Mouse (Mus musculus): ENCODE data around the gene Mpzl3. TPM values are rescaled to one million over a fixed set of nuclear protein-coding genes. Genes with fewer than 3 reads are reported as not detected.

Mpzl3 gene
- polyA plus RNA-seq, 1 experiment from 2014 or later: 1.2 TPM

- no peaks in the 10 kb centered on the region for H3K36me3 ChIP-seq (ENCODE audit: control insufficient read depth, insufficient read depth)
- no peak overlapping the region for H3K9ac ChIP-seq (replicated peaks; ENCODE audit: low read depth, low read length)
- 69% methylated on average over 12 of the region's 12 CpGs for WGBS
- H3K4me3 ChIP-seq (replicated peaks; ENCODE audit: low read length): no peak overlapping the region
- H3K9me3 ChIP-seq (ENCODE audit: control insufficient read depth, low read length): no peaks in the 10 kb centered on the region
- no peak for ATAC-seq
- no peak overlapping the region for H3K4me2 ChIP-seq (ENCODE audit: low read length)
- 0 out of 2 replicates have a peak, but pooled peaks cover 2% of the 10 kb centered on the region for H3K27me3 ChIP-seq (replicated peaks; ENCODE audit: control insufficient read depth, insufficient read depth, low read length)
- no peak overlapping the region for H3K27ac ChIP-seq (ENCODE audit: low read length)
- no peaks in the 10 kb centered on the region for H3K4me1 ChIP-seq (replicated peaks; ENCODE audit: control insufficient read depth, insufficient read depth, low read length)
Observed at GRCm38 (mm10) chr9:45085741-45086690, 31.0 kb downstream of the Mpzl3 start.

GRCm38 (mm10) chr9:45088040-45088439 is 33.1 kb downstream of the Mpzl3 start:
- no peaks in the 10 kb centered on the region for H3K9me3 ChIP-seq (ENCODE audit: control insufficient read depth, low read length)
- no peak for ATAC-seq
- no peak overlapping the region for H3K4me3 ChIP-seq (replicated peaks; ENCODE audit: low read length)

GRCm38 (mm10) chr9:45090811-45091210 is 35.8 kb downstream of the Mpzl3 start:
- ATAC-seq: no peak
- H3K27me3 ChIP-seq (replicated peaks; ENCODE audit: control insufficient read depth, insufficient read depth, low read length): peaks cover 2% of the 10 kb centered on the region; the same call in 1 of the 2 replicates
- H3K27ac ChIP-seq (ENCODE audit: low read length): no peak overlapping the region
- H3K4me1 ChIP-seq (replicated peaks; ENCODE audit: control insufficient read depth, insufficient read depth, low read length): no peaks in the 10 kb centered on the region
- no peaks in the 10 kb centered on the region for H3K9me3 ChIP-seq (ENCODE audit: control insufficient read depth, low read length)
- no peak overlapping the region for H3K4me2 ChIP-seq (ENCODE audit: low read length)
- H3K36me3 ChIP-seq (ENCODE audit: control insufficient read depth, insufficient read depth): no peaks in the 10 kb centered on the region
- no peak overlapping the region for H3K4me3 ChIP-seq (replicated peaks; ENCODE audit: low read length)
- 69% methylated on average over 3 of the region's 3 CpGs for WGBS
- no peak overlapping the region for H3K9ac ChIP-seq (replicated peaks; ENCODE audit: low read depth, low read length)

More at GRCm38 (mm10) chr9:45088040-45088439, 33.1 kb downstream of the Mpzl3 start:
- peaks cover 2% of the 10 kb centered on the region; the same call in 1 of the 2 replicates for H3K27me3 ChIP-seq (replicated peaks; ENCODE audit: control insufficient read depth, insufficient read depth, low read length)
- no peak overlapping the region for H3K4me2 ChIP-seq (ENCODE audit: low read length)
- no peaks in the 10 kb centered on the region for H3K4me1 ChIP-seq (replicated peaks; ENCODE audit: control insufficient read depth, insufficient read depth, low read length)
- no peaks in the 10 kb centered on the region for H3K36me3 ChIP-seq (ENCODE audit: control insufficient read depth, insufficient read depth)
- no peak overlapping the region for H3K27ac ChIP-seq (ENCODE audit: low read length)
- H3K9ac ChIP-seq (replicated peaks; ENCODE audit: low read depth, low read length): no peak overlapping the region

GRCm38 (mm10) chr9:45092641-45093040 is 37.7 kb downstream of the Mpzl3 start:
- no peak overlapping the region for H3K4me3 ChIP-seq (replicated peaks; ENCODE audit: low read length)
- H3K36me3 ChIP-seq (ENCODE audit: control insufficient read depth, insufficient read depth): no peaks in the 10 kb centered on the region
- peaks cover under 1% of the 10 kb centered on the region; the same call in 1 of the 2 replicates for H3K27me3 ChIP-seq (replicated peaks; ENCODE audit: control insufficient read depth, insufficient read depth, low read length)
- H3K4me1 ChIP-seq (replicated peaks; ENCODE audit: control insufficient read depth, insufficient read depth, low read length): no peaks in the 10 kb centered on the region
- no peak overlapping the region for H3K4me2 ChIP-seq (ENCODE audit: low read length)
- no peaks in the 10 kb centered on the region for H3K9me3 ChIP-seq (ENCODE audit: control insufficient read depth, low read length)
- WGBS: 74% methylated on average over 4 of the region's 4 CpGs
- no peak for ATAC-seq
- no peak overlapping the region for H3K27ac ChIP-seq (ENCODE audit: low read length)
- no peak overlapping the region for H3K9ac ChIP-seq (replicated peaks; ENCODE audit: low read depth, low read length)

GRCm38 (mm10) chr9:45095149-45095937 is 40.4 kb downstream of the Mpzl3 start:
- Histone ChIP-seq H3K4me2 (ENCODE audit: low read length) (no peak overlapping the region), H3K27me3 (replicated peaks; ENCODE audit: control insufficient read depth, insufficient read depth, low read length) (no peaks in the 10 kb centered on the region; the same call in none of the 2 replicates), H3K4me3 (replicated peaks; ENCODE audit: low read length) (no peak overlapping the region), H3K4me1 (replicated peaks; ENCODE audit: control insufficient read depth, insufficient read depth, low read length) (no peaks in the 10 kb centered on the region), H3K36me3 (ENCODE audit: control insufficient read depth, insufficient read depth) (no peaks in the 10 kb centered on the region), H3K9ac (replicated peaks; ENCODE audit: low read depth, low read length) (no peak overlapping the region), H3K9me3 (ENCODE audit: control insufficient read depth, low read length) (no peaks in the 10 kb centered on the region), H3K27ac (ENCODE audit: low read length) (no peak overlapping the region)
- ATAC-seq: no peak
- WGBS: 75% methylated on average over 6 of the region's 6 CpGs

GRCm38 (mm10) chr9:45097877-45098276 is 42.9 kb downstream of the Mpzl3 start:
- Histone ChIP-seq H3K4me2 (ENCODE audit: low read length) (no peak overlapping the region), H3K27me3 (replicated peaks; ENCODE audit: control insufficient read depth, insufficient read depth, low read length) (no peaks in the 10 kb centered on the region; the same call in 1 of the 2 replicates), H3K9ac (replicated peaks; ENCODE audit: low read depth, low read length) (no peak overlapping the region), H3K9me3 (ENCODE audit: control insufficient read depth, low read length) (no peaks in the 10 kb centered on the region), H3K4me3 (replicated peaks; ENCODE audit: low read length) (no peak overlapping the region), H3K27ac (ENCODE audit: low read length) (no peak overlapping the region), H3K36me3 (ENCODE audit: control insufficient read depth, insufficient read depth) (no peaks in the 10 kb centered on the region), H3K4me1 (replicated peaks; ENCODE audit: control insufficient read depth, insufficient read depth, low read length) (no peaks in the 10 kb centered on the region)
- WGBS: 79% methylated on average over 5 of the region's 5 CpGs
- no peak for ATAC-seq

- WGBS: 48% methylated on average over 3 of the region's 3 CpGs
Observed at GRCm38 (mm10) chr9:45098426-45098825, 43.4 kb downstream of the Mpzl3 start.

GRCm38 (mm10) chr9:45102528-45102927 is 47.5 kb downstream of the Mpzl3 start:
- 94% methylated on average over 1 of the region's 1 CpGs for WGBS
- no peak overlapping the region for H3K4me2 ChIP-seq (ENCODE audit: low read length)
- ATAC-seq: no peak

More at GRCm38 (mm10) chr9:45098426-45098825, 43.4 kb downstream of the Mpzl3 start:
- no peak for ATAC-seq
- no peaks in the 10 kb centered on the region for H3K9me3 ChIP-seq (ENCODE audit: control insufficient read depth, low read length)
- no peaks in the 10 kb centered on the region for H3K36me3 ChIP-seq (ENCODE audit: control insufficient read depth, insufficient read depth)
- no peak overlapping the region for H3K27ac ChIP-seq (ENCODE audit: low read length)
- no peak overlapping the region for H3K4me2 ChIP-seq (ENCODE audit: low read length)
- H3K27me3 ChIP-seq (replicated peaks; ENCODE audit: control insufficient read depth, insufficient read depth, low read length): no peaks in the 10 kb centered on the region; the same call in 1 of the 2 replicates
- H3K4me3 ChIP-seq (replicated peaks; ENCODE audit: low read length): no peak overlapping the region
- no peaks in the 10 kb centered on the region for H3K4me1 ChIP-seq (replicated peaks; ENCODE audit: control insufficient read depth, insufficient read depth, low read length)
- no peak overlapping the region for H3K9ac ChIP-seq (replicated peaks; ENCODE audit: low read depth, low read length)

More at GRCm38 (mm10) chr9:45102528-45102927, 47.5 kb downstream of the Mpzl3 start:
- no peaks in the 10 kb centered on the region for H3K4me1 ChIP-seq (replicated peaks; ENCODE audit: control insufficient read depth, insufficient read depth, low read length)
- H3K27ac ChIP-seq (ENCODE audit: low read length): no peak overlapping the region
- H3K27me3 ChIP-seq (replicated peaks; ENCODE audit: control insufficient read depth, insufficient read depth, low read length): no peaks in the 10 kb centered on the region; the same call in 1 of the 2 replicates
- no peaks in the 10 kb centered on the region for H3K9me3 ChIP-seq (ENCODE audit: control insufficient read depth, low read length)
- H3K36me3 ChIP-seq (ENCODE audit: control insufficient read depth, insufficient read depth): no peaks in the 10 kb centered on the region
- no peak overlapping the region for H3K9ac ChIP-seq (replicated peaks; ENCODE audit: low read depth, low read length)
- no peak overlapping the region for H3K4me3 ChIP-seq (replicated peaks; ENCODE audit: low read length)

All from forebrain, embryonic 16.5 days (tissue).